Mouse (Mus musculus) ES-E14 (cell line): ENCODE measurements around the gene Msx3.

ENCODE experiments used
- CHD2 ChIP-seq: IDR thresholded peaks from 2 replicates; pipeline ENCODE4 v1.6.1; 2014; ENCODE audit warnings: mild to moderate bottlenecking, low read depth, low read length, inconsistent platforms
- HCFC1 ChIP-seq: IDR thresholded peaks from 2 replicates; pipeline ENCODE4 v1.6.1; 2012; ENCODE audit warnings: low read length, inconsistent platforms, borderline replicate concordance; ENCODE audit not compliant: insufficient read depth
- MAFK ChIP-seq: IDR thresholded peaks from 2 replicates; pipeline ENCODE4 v1.6.1; 2014; ENCODE audit warnings: mild to moderate bottlenecking, low read depth, low read length, inconsistent platforms; ENCODE audit not compliant: insufficient read depth
- ZC3H11A ChIP-seq: IDR thresholded peaks from 2 replicates; pipeline ENCODE4 v1.6.1; 2012; ENCODE audit warnings: low read depth, mild to moderate bottlenecking, inconsistent platforms, low read length, borderline replicate concordance
- ZNF384 ChIP-seq: IDR thresholded peaks from 2 replicates; pipeline ENCODE4 v1.6.1; 2012; ENCODE audit warnings: low read depth, low read length, inconsistent platforms

DNA sequence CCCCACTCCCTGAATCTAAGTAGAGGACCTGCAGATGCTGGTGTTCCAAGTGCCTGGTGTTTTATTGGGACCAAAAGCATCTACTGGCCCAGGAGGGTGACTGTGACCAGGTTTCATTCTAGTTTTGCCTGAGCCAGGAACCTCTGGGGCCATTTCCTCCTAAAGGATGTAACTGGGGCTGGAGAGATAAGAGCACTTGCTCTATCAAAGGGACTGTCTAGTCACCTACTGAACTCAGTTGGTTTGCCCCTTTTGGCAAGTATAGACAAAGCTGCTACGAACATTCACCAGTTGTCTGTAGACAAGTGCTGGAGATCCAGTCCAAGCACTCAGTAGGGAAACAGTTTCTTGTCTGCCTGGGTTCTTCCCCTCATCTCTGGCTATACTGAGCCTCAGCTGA lies 49.6 kb upstream of the Msx3 start:
- TF ChIP-seq CHD2 (no peak), ZC3H11A (no peak), MAFK (no peak), ZNF384 (no peak), HCFC1 (no peak)
